Mouse (Mus musculus) liver, embryonic 12.5 days (tissue): Measurements from ENCODE around the gene Ppp1r37. TPM values are rescaled to one million over a fixed set of nuclear protein-coding genes. Genes with fewer than 3 reads are reported as not detected.

Source experiments
- ATAC-seq: fragments of 200-750 bp; cut with Nextera tagmentation; 2 replicates; pipeline ENCODE4 v1.8.0; 2017; ENCODE audit warnings: moderate number of reproducible peaks, mild to moderate bottlenecking, moderate library complexity
- H3K27ac ChIP-seq: fragments of 300-500 bp; sonication (generic); 2 replicates; pipeline ENCODE4 v1.5.1; 2016; ENCODE audit warnings: mild to moderate bottlenecking
- H3K27me3 ChIP-seq: fragments of 300-500 bp; sonication (generic); replicated peaks from 2 replicates; pipeline ENCODE4 v1.6.1; 2016; ENCODE audit warnings: mild to moderate bottlenecking, moderate library complexity
- H3K36me3 ChIP-seq: fragments of 300-500 bp; sonication (generic); 2 replicates; pipeline ENCODE4 v1.6.1; 2016; ENCODE audit warnings: mild to moderate bottlenecking, moderate library complexity
- H3K4me1 ChIP-seq: fragments of 300-500 bp; sonication (generic); 2 replicates; pipeline ENCODE4 v1.6.1; 2016
- H3K4me2 ChIP-seq: fragments of 300-500 bp; sonication (generic); 2 replicates; pipeline ENCODE4 v1.6.1; 2016; ENCODE audit warnings: mild to moderate bottlenecking, moderate library complexity
- H3K4me3 ChIP-seq: fragments of 300-500 bp; sonication (generic); 2 replicates; pipeline ENCODE4 v1.5.1; 2016; ENCODE audit warnings: mild to moderate bottlenecking, moderate library complexity
- H3K9ac ChIP-seq: fragments of 300-500 bp; sonication (generic); 2 replicates; pipeline ENCODE4 v1.6.1; 2016; ENCODE audit warnings: mild to moderate bottlenecking, moderate library complexity
- H3K9me3 ChIP-seq: fragments of 300-500 bp; sonication (generic); replicated peaks from 2 replicates; pipeline ENCODE4 v1.6.1; 2016; ENCODE audit warnings: mild to moderate bottlenecking, moderate library complexity
- WGBS: fragments of 180-500 bp; shearing (Covaris S2); methylation state at CpG from one replicate; pipeline ENCODE4 v1.1.7; 2016; ENCODE audit not compliant: insufficient replicate concordance; 5-methylcytosine and 5-hydroxymethylcytosine counted together
- polyA plus RNA-seq: library from polyadenylated mRNA; unstranded; fragments of >200 nt; fragmentation: Nextera tagmentation; extraction: Ambion mirVana; gene quantifications from 2 replicates; pipeline ENCODE4 v1.2.1, GENCODE M21; 2016

Ppp1r37 gene
- polyA plus RNA-seq, 1 experiment from 2014 or later, result 20.2 TPM

DNA sequence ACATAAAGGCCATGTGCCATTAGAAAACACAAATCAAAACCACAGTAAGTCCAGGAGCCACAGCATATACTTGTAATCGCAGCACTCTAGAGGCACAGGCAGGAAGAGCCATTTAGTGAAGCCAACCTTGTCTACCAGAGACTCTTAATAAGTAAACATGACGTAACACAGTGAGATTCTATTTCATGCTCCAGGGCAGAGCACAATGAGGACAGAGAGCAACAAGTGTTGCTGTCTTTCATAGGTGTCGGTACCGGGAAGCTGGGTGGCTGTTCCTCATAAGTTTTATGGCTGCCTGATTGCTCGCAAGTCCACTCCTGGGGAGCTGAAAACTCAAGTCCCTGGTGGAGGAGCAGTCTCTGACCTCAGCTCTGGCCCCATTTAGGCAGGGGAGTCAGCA is 11.2 kb downstream of the Ppp1r37 start:
- Histone ChIP-seq H3K36me3 (peaks cover 68% of the 10 kb centered on the region), H3K27ac (no peak overlapping the region), H3K9ac (no peak overlapping the region), H3K9me3 (no peaks in the 10 kb centered on the region), H3K27me3 (no peaks in the 10 kb centered on the region), H3K4me2 (no peak overlapping the region), H3K4me3 (no peak overlapping the region), H3K4me1 (peaks cover 50% of the 10 kb centered on the region)
- no peak for ATAC-seq
- 86% methylated on average over 5 of the region's 5 CpGs for WGBS

DNA sequence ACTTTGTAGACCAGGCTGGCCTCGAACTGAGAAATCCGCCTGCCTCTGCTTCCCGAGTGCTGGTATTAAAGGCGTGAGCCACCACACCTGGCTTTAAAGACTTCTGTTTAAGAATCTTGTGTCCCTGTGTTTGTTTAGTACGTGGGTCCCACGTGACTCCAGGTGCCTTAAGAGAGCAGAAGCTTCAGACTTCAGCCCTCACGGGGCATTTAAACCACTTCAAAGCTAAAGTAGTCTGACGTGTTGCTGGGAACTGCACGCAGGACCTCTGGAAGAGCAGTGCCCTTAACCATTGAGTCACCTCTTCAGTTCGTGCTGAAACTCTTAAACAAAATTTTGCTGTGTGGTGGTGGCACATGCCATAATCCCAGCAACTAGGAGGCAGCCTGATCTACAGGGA is 13.5 kb downstream of the Ppp1r37 start:
- H3K4me1 ChIP-seq, result peaks cover 61% of the 10 kb centered on the region

DNA sequence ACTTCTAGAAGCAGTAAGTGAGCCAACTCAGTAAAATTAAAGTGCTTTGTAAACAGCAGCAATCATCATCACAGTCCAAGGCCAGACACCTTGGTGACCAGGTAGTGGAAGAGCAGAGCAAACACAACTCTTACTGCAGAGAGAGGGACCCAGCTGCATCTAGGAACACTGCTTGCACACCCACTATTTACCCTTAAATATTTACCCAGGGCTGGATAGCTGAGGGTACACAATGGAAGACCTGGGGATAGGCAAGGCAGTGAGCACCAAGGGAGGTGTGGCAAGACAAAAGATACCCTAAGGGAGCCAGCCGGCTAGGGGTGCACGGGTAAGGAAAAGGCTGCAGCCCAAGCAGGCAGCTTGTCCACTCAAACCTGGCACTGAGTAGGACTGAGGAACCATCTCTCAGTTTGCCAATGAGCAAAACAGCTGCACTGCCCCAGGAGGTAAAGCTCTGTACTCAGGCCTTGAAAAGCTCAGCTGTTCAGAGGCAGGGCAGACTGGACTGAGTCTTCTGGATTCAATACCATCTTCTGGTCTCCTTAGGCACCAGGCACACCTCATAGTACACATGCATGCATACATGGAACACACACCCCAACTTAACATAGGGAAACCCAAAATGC is 15.4 kb downstream of the Ppp1r37 start:
- peak; percentile 27; the same call in 1 of the 2 replicates for ATAC-seq
- no peaks in the 10 kb centered on the region for H3K27me3 ChIP-seq
- no peak overlapping the region for H3K4me3 ChIP-seq
- H3K36me3 ChIP-seq, result peaks cover 40% of the 10 kb centered on the region
- peaks cover 59% of the 10 kb centered on the region for H3K4me1 ChIP-seq
- 77% methylated on average over 2 of the region's 2 CpGs for WGBS
- H3K4me2 ChIP-seq, result no peak overlapping the region
- no peaks in the 10 kb centered on the region for H3K9me3 ChIP-seq
- no peak overlapping the region for H3K9ac ChIP-seq
- no peak overlapping the region for H3K27ac ChIP-seq

More for the DNA sequence above, 13.5 kb downstream of the Ppp1r37 start:
- WGBS, result 81% methylated on average over 10 of the region's 10 CpGs
- H3K9ac ChIP-seq, result no peak overlapping the region
- no peak for ATAC-seq
- H3K36me3 ChIP-seq, result peaks cover 54% of the 10 kb centered on the region
- H3K27me3 ChIP-seq, result no peaks in the 10 kb centered on the region
- no peak overlapping the region for H3K4me2 ChIP-seq
- no peak overlapping the region for H3K4me3 ChIP-seq
- H3K9me3 ChIP-seq, result no peaks in the 10 kb centered on the region
- no peak overlapping the region for H3K27ac ChIP-seq

DNA sequence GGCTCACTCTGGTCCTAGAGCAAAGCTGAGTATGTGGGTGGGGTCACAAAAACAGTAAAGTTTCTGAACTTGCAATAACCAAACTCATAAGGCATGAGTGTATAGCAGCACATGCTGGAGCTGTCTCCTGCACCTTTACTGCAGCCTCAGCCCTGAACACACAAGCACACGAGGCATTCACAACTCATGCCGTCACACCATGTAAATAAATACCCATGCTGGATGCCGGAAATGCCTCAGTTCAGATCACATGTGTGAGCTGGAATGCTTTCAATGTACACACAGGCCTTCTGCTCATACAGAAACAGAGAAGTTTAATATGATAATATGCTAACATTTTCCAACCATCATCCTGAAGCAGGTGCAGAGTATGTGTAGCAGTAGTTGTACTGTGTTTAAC is 16.9 kb downstream of the Ppp1r37 start:
- H3K9ac ChIP-seq, result no peak overlapping the region
- ATAC-seq, result no peak
- H3K4me2 ChIP-seq, result no peak overlapping the region
- H3K27me3 ChIP-seq, result no peaks in the 10 kb centered on the region
- no peak overlapping the region for H3K27ac ChIP-seq
- WGBS, result 81% methylated on average over 3 of the region's 3 CpGs
- no peak overlapping the region for H3K4me3 ChIP-seq
- H3K9me3 ChIP-seq, result no peaks in the 10 kb centered on the region
- peaks cover 52% of the 10 kb centered on the region for H3K4me1 ChIP-seq
- H3K36me3 ChIP-seq, result peaks cover 36% of the 10 kb centered on the region

DNA sequence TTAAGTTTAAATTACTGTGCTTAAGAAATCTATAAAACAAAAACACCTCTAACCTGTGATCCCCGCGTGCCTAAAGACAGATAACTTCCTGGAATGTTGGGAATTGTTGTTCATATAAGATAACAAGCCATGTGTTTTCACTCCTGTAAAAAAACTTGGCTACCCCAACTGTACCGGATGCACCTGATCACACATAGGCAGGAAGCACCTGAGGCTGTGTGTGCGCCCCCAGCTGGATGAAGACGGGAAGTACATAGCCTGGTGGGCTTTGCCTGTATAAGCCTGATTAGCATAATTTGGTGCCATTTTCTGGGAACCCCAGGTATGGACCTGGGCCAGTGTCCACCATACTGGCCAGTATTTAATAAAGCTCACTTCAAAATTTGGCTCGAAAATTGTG is 19.3 kb downstream of the Ppp1r37 start:
- no peak for ATAC-seq
- H3K27me3 ChIP-seq, result no peaks in the 10 kb centered on the region
- peaks cover 30% of the 10 kb centered on the region for H3K36me3 ChIP-seq
- no peak overlapping the region for H3K9ac ChIP-seq
- peaks cover 51% of the 10 kb centered on the region for H3K4me1 ChIP-seq
- no peak overlapping the region for H3K4me3 ChIP-seq
- 46% methylated on average over 6 of the region's 6 CpGs for WGBS
- H3K4me2 ChIP-seq, result no peak overlapping the region
- H3K27ac ChIP-seq, result no peak overlapping the region
- no peaks in the 10 kb centered on the region for H3K9me3 ChIP-seq

DNA sequence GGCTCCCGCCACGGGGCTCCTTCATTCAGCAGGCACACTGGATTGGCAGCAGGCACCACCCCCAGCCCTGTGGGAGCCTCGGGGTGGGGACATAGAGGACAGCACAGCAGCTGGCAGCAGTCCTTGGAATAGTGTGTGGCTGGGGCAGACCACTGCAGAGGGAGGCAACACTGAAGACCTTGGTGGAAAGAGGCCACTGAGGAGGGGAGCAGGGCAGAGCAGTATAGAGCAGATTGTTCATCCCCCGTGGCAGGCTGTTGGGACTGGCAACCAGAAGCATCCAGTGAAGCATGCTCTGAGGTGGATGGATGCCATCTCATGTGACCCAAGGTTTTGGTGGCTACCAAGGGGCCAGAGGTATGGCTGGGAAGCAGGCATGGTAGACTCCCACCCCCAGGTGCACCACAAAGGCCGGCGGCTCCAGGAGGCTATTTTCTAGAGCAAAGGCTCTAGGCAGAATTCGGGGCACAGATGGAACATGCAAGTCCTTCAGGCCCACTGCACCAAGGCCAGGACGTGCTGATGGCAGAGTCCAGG is 20.7 kb downstream of the Ppp1r37 start:
- H3K36me3 ChIP-seq, result peaks cover 23% of the 10 kb centered on the region
- WGBS, result 70% methylated on average over 8 of the region's 8 CpGs
- H3K27me3 ChIP-seq, result no peaks in the 10 kb centered on the region
- H3K4me1 ChIP-seq, result peaks cover 40% of the 10 kb centered on the region
- H3K4me3 ChIP-seq, result no peak overlapping the region
- H3K4me2 ChIP-seq, result no peak overlapping the region
- ATAC-seq, result no peak
- no peak overlapping the region for H3K27ac ChIP-seq
- no peaks in the 10 kb centered on the region for H3K9me3 ChIP-seq
- no peak overlapping the region for H3K9ac ChIP-seq

DNA sequence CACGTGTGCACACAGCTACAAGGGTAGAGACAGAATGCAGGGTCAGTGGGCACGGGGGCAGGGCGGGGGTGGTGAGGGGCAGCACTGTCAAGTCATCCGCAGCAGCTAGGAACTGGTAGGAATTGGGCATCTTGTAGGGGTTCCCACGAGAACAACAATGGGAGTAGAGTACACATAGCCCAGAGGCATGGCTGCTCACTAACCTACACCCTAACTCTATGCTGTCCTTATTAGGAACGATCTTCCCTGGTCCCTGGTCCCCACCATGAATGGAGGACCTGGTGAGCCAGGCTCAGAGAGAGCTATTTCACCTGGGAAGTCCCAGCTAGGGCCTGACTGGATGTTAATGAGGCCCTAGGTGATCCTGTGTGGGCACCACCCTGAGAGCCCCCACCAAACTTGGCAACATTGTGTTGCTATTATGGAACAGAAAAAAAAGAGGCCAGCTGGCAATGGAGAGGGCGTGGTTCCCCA is 21.2 kb downstream of the Ppp1r37 start:
- ATAC-seq, result 0 out of 2 replicates have a peak, but pooled peaks have one; percentile 9
- peaks cover 35% of the 10 kb centered on the region for H3K4me1 ChIP-seq
- no peak overlapping the region for H3K27ac ChIP-seq
- H3K9ac ChIP-seq, result no peak overlapping the region
- no peak overlapping the region for H3K4me3 ChIP-seq
- peaks cover 25% of the 10 kb centered on the region for H3K36me3 ChIP-seq
- WGBS, result 83% methylated on average over 7 of the region's 7 CpGs
- H3K9me3 ChIP-seq, result no peaks in the 10 kb centered on the region
- H3K4me2 ChIP-seq, result no peak overlapping the region
- no peaks in the 10 kb centered on the region for H3K27me3 ChIP-seq

DNA sequence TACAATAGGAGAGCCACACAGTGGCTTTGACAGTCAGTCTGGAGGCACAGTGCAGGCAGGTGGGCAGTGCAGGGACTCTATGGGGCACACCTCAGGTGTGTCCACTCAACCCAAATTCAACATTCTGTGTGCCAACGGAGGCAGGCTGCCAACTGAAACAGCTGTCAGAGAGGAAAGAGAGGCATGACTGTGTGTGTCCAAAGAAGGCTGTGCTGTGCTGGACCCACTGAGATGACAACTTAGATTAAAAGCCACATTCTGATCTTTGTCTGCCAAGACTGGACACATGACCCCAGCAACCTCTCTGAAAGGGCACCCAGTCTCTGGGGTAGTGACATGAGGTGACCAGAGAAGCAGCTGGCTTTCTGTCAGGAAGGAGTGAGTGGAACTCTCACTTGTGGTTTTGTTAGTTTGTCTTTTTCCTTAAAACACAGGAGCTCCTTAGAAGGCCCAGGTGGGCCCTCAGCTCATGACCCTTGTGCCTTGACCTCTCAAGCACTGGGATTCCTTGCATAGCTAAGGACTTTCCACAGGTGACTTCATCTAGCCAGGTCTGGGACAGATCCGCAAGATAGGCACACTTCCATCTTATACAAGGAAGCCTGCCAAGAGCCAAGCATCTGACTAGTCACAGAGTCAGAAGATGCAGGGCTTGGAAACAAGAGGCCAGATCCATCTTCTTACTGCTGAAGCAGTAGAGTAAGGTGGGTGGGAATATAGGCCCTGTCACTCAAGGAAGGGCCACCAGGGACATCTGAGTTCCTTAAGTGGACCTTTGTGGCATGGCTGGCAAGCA is 21.9 kb downstream of the Ppp1r37 start:
- Histone ChIP-seq H3K27ac (no peak overlapping the region), H3K27me3 (no peaks in the 10 kb centered on the region), H3K9ac (no peak overlapping the region), H3K4me3 (no peak overlapping the region), H3K36me3 (peaks cover 28% of the 10 kb centered on the region), H3K9me3 (no peaks in the 10 kb centered on the region), H3K4me1 (peaks cover 29% of the 10 kb centered on the region), H3K4me2 (no peak overlapping the region)
- 88% methylated on average over 2 of the region's 2 CpGs for whole genome bisulfite sequencing
- no peak for ATAC-seq

DNA sequence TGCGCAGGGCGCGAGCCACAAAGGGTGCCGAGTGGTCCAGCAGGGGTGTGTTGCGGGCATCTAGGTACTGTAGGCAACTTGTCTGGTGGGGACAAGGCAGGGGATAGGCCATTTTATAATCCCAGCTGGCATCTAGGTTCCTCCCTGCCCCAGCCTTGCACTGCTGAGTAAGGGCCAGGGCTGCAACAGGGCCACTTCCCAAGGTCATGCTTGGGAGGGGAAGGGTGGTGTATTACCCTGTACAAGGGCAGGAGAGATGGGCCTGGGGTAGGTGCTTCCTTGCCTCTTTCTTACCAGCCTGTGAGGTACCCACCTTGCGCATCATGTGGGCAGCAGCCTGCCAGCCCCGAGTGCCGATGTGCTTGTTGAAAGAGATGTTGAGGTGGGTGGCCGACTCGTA is 28.2 kb downstream of the Ppp1r37 start:
- no peak overlapping the region for H3K9ac ChIP-seq
- H3K27me3 ChIP-seq, result no peaks in the 10 kb centered on the region
- H3K36me3 ChIP-seq, result peaks cover 75% of the 10 kb centered on the region
- no peaks in the 10 kb centered on the region for H3K4me1 ChIP-seq
- no peak overlapping the region for H3K4me2 ChIP-seq
- no peaks in the 10 kb centered on the region for H3K9me3 ChIP-seq
- no peak overlapping the region for H3K27ac ChIP-seq
- 97% methylated on average over 10 of the region's 10 CpGs for WGBS
- H3K4me3 ChIP-seq, result no peak overlapping the region
- ATAC-seq, result no peak

DNA sequence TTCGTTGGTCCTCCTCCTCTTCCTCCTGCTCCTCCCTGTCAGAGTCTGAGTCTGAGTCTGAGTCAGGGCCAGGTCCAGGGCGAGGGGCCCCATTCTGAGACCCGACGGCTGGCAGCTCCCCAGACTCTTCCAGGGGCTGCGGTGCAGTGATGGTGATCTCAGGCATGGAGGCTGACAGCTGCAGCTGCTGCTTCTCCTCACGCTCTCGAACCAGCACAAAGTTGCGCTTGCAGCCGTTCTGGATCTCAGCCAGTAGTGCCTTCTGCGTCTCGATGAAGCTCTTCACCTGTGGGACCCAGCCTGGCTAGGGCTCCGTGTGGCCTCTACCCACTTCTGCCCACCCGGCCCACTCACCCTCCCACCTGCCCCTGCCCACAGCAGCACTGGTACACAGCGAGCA is 30.6 kb downstream of the Ppp1r37 start:
- no peak for ATAC-seq
- H3K27me3 ChIP-seq, result no peaks in the 10 kb centered on the region
- peaks cover 84% of the 10 kb centered on the region for H3K36me3 ChIP-seq
- WGBS, result 90% methylated on average over 14 of the region's 14 CpGs
- no peak overlapping the region for H3K4me3 ChIP-seq
- no peak overlapping the region for H3K27ac ChIP-seq
- H3K9me3 ChIP-seq, result no peaks in the 10 kb centered on the region
- no peak overlapping the region for H3K4me2 ChIP-seq
- no peak overlapping the region for H3K9ac ChIP-seq
- H3K4me1 ChIP-seq, result no peaks in the 10 kb centered on the region

DNA sequence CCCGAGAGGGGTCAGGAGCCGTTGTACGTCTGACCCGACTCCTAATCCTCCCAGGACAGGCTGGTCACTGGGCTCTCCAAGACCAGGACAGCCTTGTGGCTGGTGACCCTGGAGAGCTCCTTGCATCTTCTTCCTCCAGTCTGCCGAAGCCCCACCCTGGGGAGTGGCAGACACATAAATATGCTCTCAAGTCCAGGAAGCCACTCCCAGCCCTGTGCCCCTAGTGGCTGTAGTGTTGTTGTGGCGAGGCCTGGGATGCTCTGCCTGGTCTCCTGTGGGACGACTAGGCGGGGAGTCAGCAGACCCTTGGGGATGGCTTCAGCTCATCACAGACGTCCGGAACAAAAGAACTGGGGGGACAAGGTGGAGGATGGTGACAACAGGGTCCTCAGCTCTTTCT is 31.8 kb downstream of the Ppp1r37 start:
- no peaks in the 10 kb centered on the region for H3K4me1 ChIP-seq
- H3K36me3 ChIP-seq, result peaks cover 72% of the 10 kb centered on the region
- no peaks in the 10 kb centered on the region for H3K9me3 ChIP-seq
- no peak for ATAC-seq
- no peak overlapping the region for H3K27ac ChIP-seq
- peaks cover 1% of the 10 kb centered on the region for H3K27me3 ChIP-seq
- no peak overlapping the region for H3K4me3 ChIP-seq
- no peak overlapping the region for H3K9ac ChIP-seq
- H3K4me2 ChIP-seq, result no peak overlapping the region
- WGBS, result 82% methylated on average over 10 of the region's 10 CpGs

DNA sequence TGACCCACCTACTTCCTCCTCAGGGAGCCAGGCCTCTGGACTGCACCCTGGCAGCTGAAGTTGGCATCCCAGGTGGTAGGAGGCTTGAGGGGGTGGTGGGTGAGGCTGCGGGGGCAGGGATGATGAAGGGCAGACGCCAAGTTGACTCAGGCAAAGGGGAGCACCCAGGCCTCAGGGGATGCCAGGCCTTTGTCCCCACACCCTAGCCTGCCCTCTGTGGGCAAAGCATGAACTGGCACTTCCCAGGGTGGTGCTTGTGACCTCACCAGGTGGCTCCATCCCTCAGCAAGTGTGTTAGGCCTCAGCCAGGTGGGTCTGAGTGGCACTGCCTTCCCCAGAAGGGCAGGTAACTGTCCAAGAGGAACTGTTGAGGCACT is 37.8 kb downstream of the Ppp1r37 start:
- 57% methylated on average over 2 of the region's 2 CpGs for WGBS
- Histone ChIP-seq H3K27ac (no peak overlapping the region), H3K4me3 (no peak overlapping the region), H3K36me3 (peaks cover 13% of the 10 kb centered on the region), H3K27me3 (peaks cover 61% of the 10 kb centered on the region), H3K9ac (no peak overlapping the region), H3K9me3 (no peaks in the 10 kb centered on the region), H3K4me1 (peaks cover 24% of the 10 kb centered on the region), H3K4me2 (no peak overlapping the region)
- no peak for ATAC-seq
